Mouse (Mus musculus) liver, embryonic 14.5 days (tissue): ENCODE measurements around the gene Srcap. TPM values are rescaled to one million over a fixed set of nuclear protein-coding genes. Genes with fewer than 3 reads are reported as not detected.
A peak's percentile ranks its signal among the peaks of the same experiment; 100 is the strongest.

Experiments
- ATAC-seq: fragments of 200-750 bp; cut with Nextera tagmentation; 2 replicates; pipeline ENCODE4 v1.8.0; 2017; ENCODE audit warnings: moderate number of reproducible peaks, mild to moderate bottlenecking, moderate library complexity; ENCODE audit not compliant: insufficient read depth
- DNase-seq, 3 experiments: peaks; one replicate each; pipeline ENCODE4 v3.0.0-alpha.2; 2012 to 2013; ENCODE audit warnings: low read depth in 3 of 3, low spot score in 3 of 3
- H3K27ac ChIP-seq: fragments of 300-500 bp; sonication (generic); 2 replicates; pipeline ENCODE4 v1.5.1; 2014; ENCODE audit warnings: moderate library complexity, mild to moderate bottlenecking, control low read depth, inconsistent platforms
- H3K27me3 ChIP-seq: fragments of 300-500 bp; sonication (generic); 2 replicates; pipeline ENCODE4 v1.6.1; 2014; ENCODE audit warnings: mild to moderate bottlenecking, low read length, moderate library complexity; ENCODE audit not compliant: control insufficient read depth, insufficient read depth
- H3K36me3 ChIP-seq: fragments of 300-500 bp; sonication (generic); replicated peaks from 2 replicates; pipeline ENCODE4 v1.6.1; 2014; ENCODE audit warnings: low read depth; ENCODE audit not compliant: control insufficient read depth, insufficient read depth
- H3K4me1 ChIP-seq, 2 experiments: fragments of 200-500 bp in 1 of 2; fragments of 300-500 bp in 1 of 2; sonication (generic) in 1 of 2; replicated peaks; 2 replicates each; pipeline ENCODE4 v1.6.1; 2012 to 2014; ENCODE audit warnings: antibody characterized with exemption in 1 of 2, inconsistent platforms in 1 of 2, low read length in 1 of 2; ENCODE audit not compliant: control insufficient read depth in 2 of 2, insufficient read depth in 2 of 2
- H3K4me2 ChIP-seq: fragments of 300-500 bp; sonication (generic); 2 replicates; pipeline ENCODE4 v1.6.1; 2014; ENCODE audit warnings: low read depth, mild to moderate bottlenecking, control low read depth, moderate library complexity
- H3K4me3 ChIP-seq, 2 experiments: fragments of 200-500 bp in 1 of 2; fragments of 300-500 bp in 1 of 2; sonication (generic) in 1 of 2; 2 replicates each; pipeline ENCODE4 v1.5.1; 2012 to 2014; ENCODE audit warnings: low read depth in 2 of 2, low read length in 2 of 2, mild to moderate bottlenecking in 2 of 2, control low read depth in 1 of 2, inconsistent platforms in 1 of 2, moderate library complexity in 1 of 2; ENCODE audit not compliant: insufficient read depth in 1 of 2
- H3K9ac ChIP-seq: fragments of 300-500 bp; sonication (generic); replicated peaks from 2 replicates; pipeline ENCODE4 v1.6.1; 2014; ENCODE audit warnings: mild to moderate bottlenecking, control low read depth, moderate library complexity
- H3K9me3 ChIP-seq: fragments of 300-500 bp; sonication (generic); 2 replicates; pipeline ENCODE4 v1.6.1; 2016; ENCODE audit warnings: low read length, mixed read lengths; ENCODE audit not compliant: control insufficient read depth
- CTCF ChIP-seq: IDR thresholded peaks from 2 replicates; pipeline ENCODE4 v1.5.1; 2016; ENCODE audit warnings: antibody characterized with exemption, low read depth, control low read depth
- EP300 ChIP-seq: IDR thresholded peaks from 2 replicates; pipeline ENCODE4 v1.6.1; 2016; ENCODE audit warnings: antibody characterized with exemption, low read depth
- WGBS: fragments of 180-500 bp; shearing (Covaris S2); extraction: QIAGEN DNeasy Blood & Tissue Kit; methylation state at CpG from one replicate; pipeline ENCODE4 v1.1.7; 2014; ENCODE audit not compliant: insufficient replicate concordance; 5-methylcytosine and 5-hydroxymethylcytosine counted together
- polyA plus RNA-seq, 2 experiments: library from polyadenylated mRNA; depleted of rRNA in 1 of 2; stranded (reverse) in 1 of 2; unstranded in 1 of 2; fragments of >200 nt; fragmentation: Nextera tagmentation in 1 of 2; extraction: Ambion mirVana in 1 of 2; gene quantifications; 2 replicates each; pipeline versions ENCODE4 v1.2.1 to v1.2.3; 2012 to 2014

The Srcap gene
- polyA plus RNA-seq, 2 experiments, result 3.7 to 10.3 TPM

DNA sequence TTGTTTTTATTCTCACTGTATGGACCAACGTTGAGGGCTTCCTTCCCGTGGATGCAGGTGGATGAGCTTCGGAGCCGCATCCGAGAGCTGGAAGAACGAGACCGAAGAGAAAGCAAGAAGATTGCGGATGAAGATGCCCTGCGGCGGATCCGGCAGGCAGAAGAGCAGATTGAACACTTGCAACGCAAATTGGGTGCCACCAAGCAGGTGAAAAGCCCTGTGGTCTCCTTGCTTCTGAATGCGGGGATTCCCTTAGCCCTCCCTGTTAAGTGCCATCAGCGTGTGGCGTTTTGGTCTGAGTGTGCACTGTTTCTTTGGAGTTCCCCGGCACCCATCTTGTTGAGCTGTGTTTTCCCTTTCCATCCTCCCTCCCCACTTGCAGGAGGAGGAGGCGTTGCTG, 85.0 kb downstream of the Srcap start:
- 91% methylated on average over 17 of the region's 17 CpGs for WGBS
- Histone ChIP-seq H3K36me3 (peaks cover 82% of the 10 kb centered on the region), H3K27me3 (no peaks in the 10 kb centered on the region), H3K4me1 (no peaks in the 10 kb centered on the region), H3K27ac (no peak overlapping the region), H3K4me2 (no peak overlapping the region), H3K9me3 (no peaks in the 10 kb centered on the region), H3K4me3 (no peak overlapping the region), H3K9ac (no peak overlapping the region)
- ATAC-seq (no peak), DNase-seq (no peak)
- TF ChIP-seq CTCF, result no peak
- TF ChIP-seq EP300, result no peak

DNA sequence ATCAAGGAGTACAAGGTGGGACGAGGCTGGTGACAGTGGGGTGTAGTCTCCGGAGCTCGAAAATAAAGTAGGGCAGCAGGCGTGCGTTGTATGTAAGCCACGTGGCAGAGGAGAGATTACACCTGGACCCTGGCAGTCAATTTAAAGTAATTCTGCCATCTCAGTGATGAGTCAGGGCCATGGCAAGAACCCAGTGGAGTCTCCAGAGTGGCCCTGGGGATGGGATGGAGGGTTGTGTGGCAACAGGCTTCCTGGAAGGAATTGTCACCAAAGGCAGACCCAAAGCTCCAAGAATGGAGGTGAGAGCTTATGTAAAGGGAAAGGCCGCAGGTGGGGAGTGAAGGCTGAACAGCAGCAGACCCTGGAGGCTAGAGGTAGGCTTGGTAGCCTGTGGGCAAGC, 88.8 kb downstream of the Srcap start:
- TF ChIP-seq EP300, result no peak
- TF ChIP-seq CTCF, result no peak
- Histone ChIP-seq H3K4me2 (no peak overlapping the region), H3K9ac (no peak overlapping the region), H3K9me3 (no peaks in the 10 kb centered on the region), H3K4me3 (no peak overlapping the region), H3K27me3 (no peaks in the 10 kb centered on the region), H3K36me3 (peaks cover 55% of the 10 kb centered on the region), H3K4me1 (no peaks in the 10 kb centered on the region), H3K27ac (no peak overlapping the region)
- 83% methylated on average over 7 of the region's 7 CpGs for WGBS
- no peak for DNase-seq
- no peak for ATAC-seq

DNA sequence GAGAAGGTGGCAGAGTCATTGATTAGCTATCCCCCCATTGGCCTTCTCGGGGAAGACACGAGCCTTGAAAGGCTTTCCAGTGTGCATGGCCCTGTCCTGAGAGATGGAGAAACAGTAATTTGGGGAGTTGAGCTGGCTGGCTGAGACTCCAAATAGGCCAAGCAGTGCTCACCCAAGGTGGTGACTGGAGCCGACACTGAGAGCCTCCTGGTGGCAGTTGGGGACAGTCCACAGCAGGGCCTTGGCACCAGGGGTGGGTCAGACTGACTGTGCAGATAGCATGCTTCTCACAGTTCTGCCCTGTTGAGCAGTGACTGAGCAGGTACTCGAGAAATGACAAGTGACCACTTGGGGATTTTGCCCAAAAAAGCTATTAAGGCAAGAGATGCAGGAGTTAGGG, 90.0 kb downstream of the Srcap start:
- DNase-seq (no peak), ATAC-seq (no peak)
- Histone ChIP-seq H3K9me3 (no peaks in the 10 kb centered on the region), H3K27ac (no peak overlapping the region), H3K27me3 (no peaks in the 10 kb centered on the region), H3K4me1 (no peaks in the 10 kb centered on the region), H3K4me2 (no peak overlapping the region), H3K4me3 (no peak overlapping the region), H3K9ac (no peak overlapping the region), H3K36me3 (peaks cover 44% of the 10 kb centered on the region)
- 80% methylated on average over 4 of the region's 4 CpGs for WGBS
- TF ChIP-seq CTCF, result peak; percentile 38; the same call in 1 of the 2 replicates
- TF ChIP-seq EP300, result no peak

DNA sequence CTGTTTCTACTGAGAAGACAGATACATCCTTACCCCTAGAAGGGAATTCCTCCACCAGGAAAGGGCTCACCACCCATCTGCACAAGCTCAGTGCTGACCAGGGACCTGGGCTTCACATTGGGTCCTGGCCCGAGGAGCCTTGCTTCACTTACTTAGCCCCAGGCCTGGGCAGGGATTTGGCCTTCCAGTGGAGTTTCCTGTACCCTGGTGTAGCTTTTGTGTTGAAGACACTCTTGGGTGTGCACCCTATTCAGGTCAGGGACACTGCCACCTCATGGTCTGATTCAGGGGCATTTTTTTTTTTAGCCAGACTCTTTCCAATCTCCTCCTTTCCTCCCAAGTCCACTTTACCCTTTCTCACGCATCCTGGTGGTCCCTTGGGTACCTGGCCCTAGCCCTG, 91.1 kb downstream of the Srcap start:
- peaks cover 33% of the 10 kb centered on the region for H3K36me3 ChIP-seq
- no peaks in the 10 kb centered on the region for H3K4me1 ChIP-seq
- H3K27ac ChIP-seq, result no peak overlapping the region
- 83% methylated on average over 2 of the region's 2 CpGs for WGBS
- no peak overlapping the region for H3K4me2 ChIP-seq
- no peak overlapping the region for H3K4me3 ChIP-seq
- TF ChIP-seq EP300 (no peak), CTCF (no peak)
- H3K9me3 ChIP-seq, result no peaks in the 10 kb centered on the region
- no peaks in the 10 kb centered on the region for H3K27me3 ChIP-seq
- H3K9ac ChIP-seq, result no peak overlapping the region
- DNase-seq, result no peak
- no peak for ATAC-seq

DNA sequence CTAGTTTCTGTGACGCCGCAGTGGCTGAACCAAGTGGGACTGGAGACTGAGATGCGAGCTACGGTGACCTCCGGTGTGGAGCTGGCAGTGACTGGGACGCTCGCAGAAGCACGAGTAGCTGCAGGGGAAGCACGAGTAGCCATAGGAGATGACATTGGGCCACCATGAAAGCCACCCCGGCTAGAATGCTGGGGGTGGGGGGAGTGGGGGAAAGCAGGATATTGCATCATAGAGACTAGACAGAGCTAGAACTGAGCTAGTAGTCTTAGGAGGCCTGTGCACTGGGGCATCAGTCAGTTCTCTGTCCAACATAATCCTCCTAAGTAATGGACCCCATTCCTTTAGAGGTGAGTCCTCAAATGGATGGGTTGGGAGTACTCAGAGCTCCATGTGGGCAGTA, 92.5 kb downstream of the Srcap start:
- Histone ChIP-seq H3K4me3 (no peak overlapping the region), H3K9ac (no peak overlapping the region), H3K36me3 (peaks cover 22% of the 10 kb centered on the region), H3K9me3 (no peaks in the 10 kb centered on the region), H3K27me3 (no peaks in the 10 kb centered on the region), H3K4me2 (no peak overlapping the region), H3K4me1 (no peaks in the 10 kb centered on the region), H3K27ac (no peak overlapping the region)
- TF ChIP-seq CTCF (no peak), EP300 (no peak)
- WGBS, result 78% methylated on average over 10 of the region's 10 CpGs
- DNase-seq, result no peak
- ATAC-seq, result peak; percentile 22; the same call in 1 of the 2 replicates
